Mouse (Mus musculus) heart, embryonic 15.5 days (tissue): ENCODE measurements around the gene Mprip. TPM values are rescaled to one million over a fixed set of nuclear protein-coding genes. Genes with fewer than 3 reads are reported as not detected.

Experiments used
- ATAC-seq: fragments of 200-750 bp; cut with Nextera tagmentation; replicated peaks from 2 replicates; pipeline ENCODE4 v1.8.0; 2017; ENCODE audit warnings: low read depth, moderate TSS enrichment; ENCODE audit not compliant: insufficient number of reproducible peaks, insufficient read depth, low FRiP score
- H3K27ac ChIP-seq: fragments of 300-500 bp; sonication (generic); 2 replicates; pipeline ENCODE4 v1.5.1; 2015; ENCODE audit warnings: mild to moderate bottlenecking, inconsistent platforms
- H3K27me3 ChIP-seq: fragments of 300-500 bp; sonication (generic); 2 replicates; pipeline ENCODE4 v1.6.1; 2015; ENCODE audit warnings: inconsistent platforms
- H3K36me3 ChIP-seq: fragments of 300-500 bp; sonication (generic); 2 replicates; pipeline ENCODE4 v1.6.1; 2015; ENCODE audit warnings: mild to moderate bottlenecking, inconsistent platforms
- H3K4me1 ChIP-seq: fragments of 300-500 bp; sonication (generic); replicated peaks from 2 replicates; pipeline ENCODE4 v1.6.1; 2015; ENCODE audit warnings: inconsistent platforms
- H3K4me2 ChIP-seq: fragments of 300-500 bp; sonication (generic); 2 replicates; pipeline ENCODE4 v1.6.1; 2015; ENCODE audit warnings: inconsistent platforms, mild to moderate bottlenecking, moderate library complexity
- H3K4me3 ChIP-seq: fragments of 300-500 bp; sonication (generic); 2 replicates; pipeline ENCODE4 v1.5.1; 2015; ENCODE audit warnings: mild to moderate bottlenecking, inconsistent platforms
- H3K9ac ChIP-seq: fragments of 300-500 bp; sonication (generic); 2 replicates; pipeline ENCODE4 v1.6.1; 2015; ENCODE audit warnings: mild to moderate bottlenecking, inconsistent platforms
- H3K9me3 ChIP-seq: fragments of 300-500 bp; sonication (generic); replicated peaks from 2 replicates; pipeline ENCODE4 v1.6.1; 2016; ENCODE audit warnings: inconsistent platforms
- WGBS: fragments of 180-500 bp; shearing (Covaris S2); methylation state at CpG from one replicate; pipeline ENCODE4 v1.1.7; 2015; ENCODE audit warnings: mixed read lengths; 5-methylcytosine and 5-hydroxymethylcytosine counted together
- polyA plus RNA-seq: library from polyadenylated mRNA; unstranded; fragments of >200 nt; fragmentation: Nextera tagmentation; extraction: Ambion mirVana; gene quantifications from 2 replicates; pipeline ENCODE4 v1.2.1, GENCODE M21; 2015

Mprip gene
- polyA plus RNA-seq, 1 experiment from 2014 or later = 51.1 TPM

GRCm38 (mm10) chr11:59808170-59808960, 147.3 kb downstream of the Mprip start:
- no peaks in the 10 kb centered on the region for H3K27me3 ChIP-seq
- 60% methylated on average over 14 of the region's 14 CpGs for WGBS
- peak overlapping the region; percentile 79 for H3K4me3 ChIP-seq
- peak overlapping the region; percentile 99 for H3K27ac ChIP-seq
- peaks cover 37% of the 10 kb centered on the region for H3K36me3 ChIP-seq
- peaks cover 16% of the 10 kb centered on the region for H3K4me1 ChIP-seq
- no peaks in the 10 kb centered on the region for H3K9me3 ChIP-seq
- peak overlapping the region; percentile 97 for H3K9ac ChIP-seq
- peak overlapping the region; percentile 75 for H3K4me2 ChIP-seq
- no peak for ATAC-seq

GRCm38 (mm10) chr11:59809071-59809669, 148.1 kb downstream of the Mprip start:
- WGBS = under 1% methylated on average over 15 of the region's 15 CpGs
- peak overlapping the region; percentile 79 for H3K4me3 ChIP-seq
- no peaks in the 10 kb centered on the region for H3K27me3 ChIP-seq
- H3K36me3 ChIP-seq = peaks cover 29% of the 10 kb centered on the region
- H3K4me1 ChIP-seq = peaks cover 16% of the 10 kb centered on the region
- peak overlapping the region; percentile 97 for H3K9ac ChIP-seq
- peak; percentile 78 for ATAC-seq
- peak overlapping the region; percentile 75 for H3K4me2 ChIP-seq
- peak overlapping the region; percentile 99 for H3K27ac ChIP-seq
- H3K9me3 ChIP-seq = no peaks in the 10 kb centered on the region

GRCm38 (mm10) chr11:59809670-59810474, 148.8 kb downstream of the Mprip start, which contains the start of gene Flcn:
Gene Flcn (minus strand): TSS chr11:59810016.
- under 1% methylated on average over 52 of the region's 52 CpGs for WGBS
- peak; percentile 90 for ATAC-seq

GRCm38 (mm10) chr11:59810480-59811158, 149.5 kb downstream of the Mprip start:
- H3K4me2 ChIP-seq = peak overlapping the region; percentile 75
- H3K27me3 ChIP-seq = no peaks in the 10 kb centered on the region
- peak overlapping the region; percentile 99 for H3K27ac ChIP-seq
- no peaks in the 10 kb centered on the region for H3K9me3 ChIP-seq
- no peak for ATAC-seq
- H3K36me3 ChIP-seq = peaks cover 17% of the 10 kb centered on the region; the same call in 1 of the 2 replicates
- peak overlapping the region; percentile 97 for H3K9ac ChIP-seq
- peak overlapping the region; percentile 79 for H3K4me3 ChIP-seq
- 62% methylated on average over 14 of the region's 14 CpGs for WGBS
- peaks cover 16% of the 10 kb centered on the region for H3K4me1 ChIP-seq

More at GRCm38 (mm10) chr11:59809670-59810474, 148.8 kb downstream of the Mprip start, which contains the start of gene Flcn:
- peak within 1 kb of the TSS; percentile 99 for H3K27ac ChIP-seq
- H3K9me3 ChIP-seq = no peaks in the 10 kb centered on the region
- H3K4me1 ChIP-seq = peaks cover 16% of the 10 kb centered on the region
- peak within 1 kb of the TSS; percentile 75 for H3K4me2 ChIP-seq
- H3K9ac ChIP-seq = peak within 1 kb of the TSS; percentile 97
- H3K4me3 ChIP-seq = peak within 1 kb of the TSS; percentile 79
- peaks cover 22% of the 10 kb centered on the region; the same call in 1 of the 2 replicates for H3K36me3 ChIP-seq
- H3K27me3 ChIP-seq = no peaks in the 10 kb centered on the region

- 47% methylated on average over 4 of the region's 4 CpGs for WGBS
- no peak overlapping the region for H3K9ac ChIP-seq
- no peak overlapping the region for H3K4me2 ChIP-seq
- no peaks in the 10 kb centered on the region for H3K27me3 ChIP-seq
- H3K36me3 ChIP-seq = peaks cover 15% of the 10 kb centered on the region; the same call in 1 of the 2 replicates
- H3K9me3 ChIP-seq = no peaks in the 10 kb centered on the region
- H3K4me1 ChIP-seq = peaks cover 16% of the 10 kb centered on the region
- no peak overlapping the region for H3K4me3 ChIP-seq
- no peak for ATAC-seq
- no peak overlapping the region for H3K27ac ChIP-seq
Observed at GRCm38 (mm10) chr11:59811211-59811610, 150.1 kb downstream of the Mprip start.

GRCm38 (mm10) chr11:59813276-59813675, 152.2 kb downstream of the Mprip start:
- H3K36me3 ChIP-seq = peaks cover 23% of the 10 kb centered on the region
- no peak for ATAC-seq
- no peak overlapping the region for H3K27ac ChIP-seq
- no peak overlapping the region for H3K9ac ChIP-seq
- H3K4me2 ChIP-seq = no peak overlapping the region
- 57% methylated on average over 3 of the region's 3 CpGs for WGBS
- H3K27me3 ChIP-seq = no peaks in the 10 kb centered on the region
- H3K9me3 ChIP-seq = no peaks in the 10 kb centered on the region
- H3K4me3 ChIP-seq = no peak overlapping the region
- H3K4me1 ChIP-seq = peaks cover 11% of the 10 kb centered on the region

GRCm38 (mm10) chr11:59814311-59814710, 153.2 kb downstream of the Mprip start:
- WGBS = 92% methylated on average over 1 of the region's 1 CpGs
- H3K9me3 ChIP-seq = no peaks in the 10 kb centered on the region
- H3K4me1 ChIP-seq = peaks cover 5% of the 10 kb centered on the region; the same call in 1 of the 2 replicates
- H3K36me3 ChIP-seq = peaks cover 34% of the 10 kb centered on the region
- H3K9ac ChIP-seq = no peak overlapping the region
- no peak for ATAC-seq
- H3K27me3 ChIP-seq = no peaks in the 10 kb centered on the region
- no peak overlapping the region for H3K27ac ChIP-seq
- H3K4me2 ChIP-seq = no peak overlapping the region
- H3K4me3 ChIP-seq = no peak overlapping the region

- Histone ChIP-seq H3K4me2 (no peak overlapping the region), H3K27ac (no peak overlapping the region), H3K4me1 (peaks cover 5% of the 10 kb centered on the region; the same call in 1 of the 2 replicates), H3K27me3 (no peaks in the 10 kb centered on the region), H3K36me3 (peaks cover 40% of the 10 kb centered on the region), H3K9me3 (no peaks in the 10 kb centered on the region), H3K4me3 (no peak overlapping the region), H3K9ac (no peak overlapping the region)
- 88% methylated on average over 6 of the region's 6 CpGs for WGBS
- no peak for ATAC-seq
Observed at GRCm38 (mm10) chr11:59814936-59815335, 153.8 kb downstream of the Mprip start.

GRCm38 (mm10) chr11:59815482-59816065, 154.5 kb downstream of the Mprip start:
- Histone ChIP-seq H3K9ac (no peak overlapping the region), H3K27me3 (no peaks in the 10 kb centered on the region), H3K4me3 (no peak overlapping the region), H3K27ac (no peak overlapping the region), H3K36me3 (peaks cover 46% of the 10 kb centered on the region), H3K4me2 (no peak overlapping the region), H3K9me3 (no peaks in the 10 kb centered on the region), H3K4me1 (peaks cover 4% of the 10 kb centered on the region; the same call in 1 of the 2 replicates)
- ATAC-seq = no peak
- 89% methylated on average over 6 of the region's 6 CpGs for WGBS

- no peak overlapping the region for H3K9ac ChIP-seq
- no peak overlapping the region for H3K4me3 ChIP-seq
- no peak for ATAC-seq
- 97% methylated on average over 3 of the region's 3 CpGs for WGBS
- H3K27ac ChIP-seq = no peak overlapping the region
- H3K4me2 ChIP-seq = no peak overlapping the region
- no peaks in the 10 kb centered on the region for H3K4me1 ChIP-seq
- H3K9me3 ChIP-seq = no peaks in the 10 kb centered on the region
- no peaks in the 10 kb centered on the region for H3K27me3 ChIP-seq
- H3K36me3 ChIP-seq = peaks cover 67% of the 10 kb centered on the region
Observed at GRCm38 (mm10) chr11:59817916-59818315, 156.8 kb downstream of the Mprip start.
